Mouse (Mus musculus) stomach, embryonic 14.5 days (tissue): Measurements from ENCODE around the gene 2310030G06Rik. TPM values are rescaled to one million over a fixed set of nuclear protein-coding genes. Genes with fewer than 3 reads are reported as not detected.

Experiments used
- ATAC-seq: fragments of 200-750 bp; cut with Nextera tagmentation; 2 replicates; pipeline ENCODE4 v1.8.0; 2017; ENCODE audit warnings: low read depth, moderate TSS enrichment; ENCODE audit not compliant: insufficient number of reproducible peaks, insufficient read depth, low FRiP score
- H3K27ac ChIP-seq: fragments of 300-500 bp; sonication (generic); 2 replicates; pipeline ENCODE4 v1.5.1; 2014; ENCODE audit warnings: mild to moderate bottlenecking, low read length, moderate library complexity, mixed read lengths
- H3K27me3 ChIP-seq: fragments of 300-500 bp; sonication (generic); 2 replicates; pipeline ENCODE4 v1.6.1; 2014; ENCODE audit warnings: low read length, control low read depth, mixed read lengths; ENCODE audit not compliant: control insufficient read depth, insufficient read depth
- H3K36me3 ChIP-seq: fragments of 300-500 bp; sonication (generic); 2 replicates; pipeline ENCODE4 v1.6.1; 2014; ENCODE audit warnings: mild to moderate bottlenecking, control low read depth, low read length, moderate library complexity, mixed read lengths; ENCODE audit not compliant: control insufficient read depth, insufficient read depth
- H3K4me1 ChIP-seq: fragments of 300-500 bp; sonication (generic); 2 replicates; pipeline ENCODE4 v1.6.1; 2014; ENCODE audit warnings: low read length, control low read depth, mixed read lengths; ENCODE audit not compliant: control insufficient read depth, insufficient read depth
- H3K4me2 ChIP-seq: fragments of 300-500 bp; sonication (generic); replicated peaks from 2 replicates; pipeline ENCODE4 v1.6.1; 2014; ENCODE audit warnings: low read depth, low read length, control low read depth
- H3K4me3 ChIP-seq: fragments of 300-500 bp; sonication (generic); 2 replicates; pipeline ENCODE4 v1.5.1; 2014; ENCODE audit warnings: low read depth, low read length, control low read depth
- H3K9ac ChIP-seq: fragments of 300-500 bp; sonication (generic); replicated peaks from 2 replicates; pipeline ENCODE4 v1.6.1; 2014; ENCODE audit warnings: low read depth, mild to moderate bottlenecking, control low read depth, low read length, moderate library complexity, mixed read lengths
- H3K9me3 ChIP-seq: fragments of 300-500 bp; sonication (generic); 2 replicates; pipeline ENCODE4 v1.6.1; 2016; ENCODE audit warnings: low read depth, low read length, control low read depth; ENCODE audit not compliant: control insufficient read depth
- WGBS: fragments of 180-500 bp; shearing (Covaris S2); extraction: QIAGEN DNeasy Blood & Tissue Kit; methylation state at CpG from one replicate; pipeline ENCODE4 v1.1.7; 2014; 5-methylcytosine and 5-hydroxymethylcytosine counted together
- polyA plus RNA-seq: library from polyadenylated mRNA; unstranded; fragments of >200 nt; fragmentation: Nextera tagmentation; extraction: Ambion mirVana; gene quantifications from 2 replicates; pipeline ENCODE4 v1.2.1, GENCODE M21; 2014

Gene 2310030G06Rik
- polyA plus RNA-seq, 1 experiment from 2014 or later: 13.0 TPM

DNA sequence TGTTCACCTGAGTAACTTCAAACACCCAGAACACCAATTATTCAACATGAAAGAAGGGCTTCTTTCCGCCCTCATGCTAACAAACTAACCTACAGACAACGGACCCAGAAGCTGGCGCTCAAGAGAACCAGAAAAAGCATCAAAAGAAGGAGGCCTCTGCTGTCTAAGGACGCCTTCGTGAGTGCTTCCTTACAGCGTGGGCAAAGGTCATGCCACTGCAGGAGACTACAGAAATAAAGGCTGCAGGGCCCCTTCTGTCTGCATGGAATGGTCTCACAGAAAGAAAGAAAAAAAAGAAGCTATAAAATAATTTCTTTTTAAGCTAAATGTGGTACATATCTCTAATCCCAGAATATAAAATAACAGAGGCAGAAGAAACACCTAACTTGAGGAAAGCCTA, 41.4 kb downstream of the 2310030G06Rik start:
- H3K27me3 ChIP-seq: no peaks in the 10 kb centered on the region
- 60% methylated on average over 6 of the region's 6 CpGs for WGBS
- H3K4me2 ChIP-seq: no peak overlapping the region
- no peak overlapping the region for H3K4me3 ChIP-seq
- H3K9ac ChIP-seq: no peak overlapping the region
- no peaks in the 10 kb centered on the region for H3K4me1 ChIP-seq
- no peak for ATAC-seq
- no peak overlapping the region for H3K27ac ChIP-seq
- no peaks in the 10 kb centered on the region for H3K9me3 ChIP-seq
- no peaks in the 10 kb centered on the region for H3K36me3 ChIP-seq

DNA sequence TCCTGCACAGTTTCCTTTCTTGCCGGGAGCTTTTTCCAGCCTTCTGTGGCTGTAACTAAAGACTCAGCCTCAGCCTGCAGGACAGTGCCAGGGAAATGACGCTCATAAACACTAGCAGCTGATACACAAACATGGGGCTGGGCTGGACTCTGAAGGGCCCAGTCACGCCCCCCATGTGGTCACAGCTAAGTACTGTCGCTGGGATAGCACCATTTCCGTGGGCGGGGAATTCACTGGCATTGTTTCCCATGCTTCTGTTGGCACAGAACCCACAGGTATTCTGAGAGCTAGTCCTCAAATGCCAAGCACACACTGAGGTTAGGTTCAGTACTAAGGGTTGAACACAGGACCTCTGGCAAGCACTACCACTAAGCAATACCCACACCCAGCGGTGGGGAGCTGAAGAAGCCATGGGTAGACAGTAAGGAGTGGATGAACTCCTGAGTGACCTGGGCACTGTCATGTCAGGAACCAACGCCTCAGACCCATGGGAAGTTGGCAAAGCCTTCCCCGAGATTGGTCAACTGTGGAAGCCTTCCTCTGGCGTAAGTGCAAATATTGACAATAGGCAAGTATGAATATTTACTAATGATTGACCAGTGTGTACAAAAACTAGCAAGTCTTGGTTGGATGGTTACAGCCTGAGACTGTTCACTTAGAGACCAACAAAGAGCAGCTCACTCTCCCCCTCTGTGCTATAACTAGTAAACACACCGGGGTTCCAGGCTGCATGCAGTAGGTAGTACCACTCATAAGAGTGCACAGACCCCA, 45.2 kb downstream of the 2310030G06Rik start:
- Histone ChIP-seq H3K4me1 (0 out of 2 replicates have a peak, but pooled peaks cover 4% of the 10 kb centered on the region), H3K27me3 (no peaks in the 10 kb centered on the region), H3K9me3 (no peaks in the 10 kb centered on the region), H3K27ac (no peak overlapping the region), H3K36me3 (no peaks in the 10 kb centered on the region), H3K4me2 (no peak overlapping the region), H3K4me3 (no peak overlapping the region), H3K9ac (no peak overlapping the region)
- 54% methylated on average over 11 of the region's 11 CpGs for WGBS
- ATAC-seq: peak; percentile 7; the same call in 1 of the 2 replicates

DNA sequence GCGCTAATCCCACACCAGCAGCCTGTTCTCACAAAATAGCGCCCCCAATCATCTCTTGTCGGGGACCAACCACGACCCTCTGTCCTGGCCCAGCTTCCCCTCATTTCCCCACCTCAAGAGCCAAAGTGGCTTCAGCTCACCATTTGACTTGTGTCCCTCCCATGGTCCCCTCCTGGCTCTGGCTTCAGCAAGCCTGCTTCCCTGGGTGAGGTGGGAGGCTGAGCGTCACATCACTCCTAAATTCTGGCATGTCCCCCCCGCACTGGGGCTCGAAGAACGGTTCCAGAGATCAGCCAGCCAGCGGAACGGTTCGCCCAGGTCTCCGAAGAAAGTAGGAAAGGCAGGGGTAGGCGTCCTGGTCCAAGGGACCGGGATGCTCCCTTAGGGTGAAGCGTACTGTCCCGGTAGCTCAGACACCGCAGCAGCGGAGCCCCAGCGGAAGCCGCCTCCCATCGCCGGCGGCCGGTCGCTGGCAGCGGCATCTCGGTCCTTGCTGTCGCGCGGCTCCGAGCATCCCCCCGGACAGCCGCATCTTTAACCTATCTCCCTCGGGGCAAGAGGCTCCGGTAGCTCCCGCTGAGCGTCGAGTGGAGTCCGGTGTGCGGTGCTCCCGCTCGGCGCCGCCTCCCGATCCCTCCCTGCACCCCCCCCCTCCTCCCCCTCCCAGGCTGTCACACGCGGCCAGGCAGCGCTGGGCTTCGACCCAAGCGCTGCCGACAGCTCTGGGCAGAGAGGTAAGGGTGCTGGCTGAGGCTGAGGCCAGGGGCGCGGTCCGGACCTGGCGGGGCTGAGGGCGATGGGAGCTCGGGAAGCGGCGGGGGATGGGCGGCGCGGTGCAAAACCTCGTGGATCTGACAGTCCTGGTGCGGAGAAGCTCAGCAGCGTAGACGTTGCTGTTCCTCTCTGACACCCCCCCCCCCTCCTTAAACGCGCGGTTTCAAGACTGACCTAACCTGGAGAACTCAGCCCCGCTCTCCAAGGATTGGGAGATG, 47.6 kb downstream of the 2310030G06Rik start:
- H3K36me3 ChIP-seq: no peaks in the 10 kb centered on the region
- peak overlapping the region; percentile 99 for H3K4me2 ChIP-seq
- peak overlapping the region; percentile 58 for H3K4me3 ChIP-seq
- H3K4me1 ChIP-seq: 0 out of 2 replicates have a peak, but pooled peaks cover 4% of the 10 kb centered on the region
- H3K9ac ChIP-seq: peak overlapping the region; percentile 34; the same call in 1 of the 2 replicates
- H3K27me3 ChIP-seq: no peaks in the 10 kb centered on the region
- H3K9me3 ChIP-seq: no peaks in the 10 kb centered on the region
- H3K27ac ChIP-seq: no peak overlapping the region
- peak; percentile 56 for ATAC-seq
- under 1% methylated on average over 63 of the region's 70 CpGs for WGBS

DNA sequence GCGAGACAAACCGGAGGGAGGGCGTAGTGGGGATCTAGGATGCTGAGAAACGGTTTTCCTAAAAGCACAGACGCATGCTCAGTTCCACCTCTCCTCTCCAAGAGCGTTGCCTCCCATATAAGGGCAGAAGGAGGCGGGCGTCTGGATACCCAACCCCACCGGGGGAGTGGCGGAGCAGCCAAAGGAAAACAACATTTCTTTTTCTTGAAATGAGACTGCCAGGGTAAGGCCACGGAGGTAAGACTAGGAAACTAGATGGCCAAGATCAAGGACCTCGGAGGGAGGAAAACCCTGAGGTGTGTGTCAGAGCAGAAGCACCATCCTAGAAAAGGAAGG, 48.7 kb downstream of the 2310030G06Rik start:
- peak; percentile 50 for ATAC-seq
- Histone ChIP-seq H3K9me3 (no peaks in the 10 kb centered on the region), H3K27ac (no peak overlapping the region), H3K36me3 (no peaks in the 10 kb centered on the region), H3K4me3 (peak overlapping the region; percentile 17; the same call in 1 of the 2 replicates), H3K4me2 (peak overlapping the region; percentile 99), H3K27me3 (no peaks in the 10 kb centered on the region), H3K4me1 (0 out of 2 replicates have a peak, but pooled peaks cover 8% of the 10 kb centered on the region), H3K9ac (no peak overlapping the region)
- WGBS: 2% methylated on average over 12 of the region's 12 CpGs

DNA sequence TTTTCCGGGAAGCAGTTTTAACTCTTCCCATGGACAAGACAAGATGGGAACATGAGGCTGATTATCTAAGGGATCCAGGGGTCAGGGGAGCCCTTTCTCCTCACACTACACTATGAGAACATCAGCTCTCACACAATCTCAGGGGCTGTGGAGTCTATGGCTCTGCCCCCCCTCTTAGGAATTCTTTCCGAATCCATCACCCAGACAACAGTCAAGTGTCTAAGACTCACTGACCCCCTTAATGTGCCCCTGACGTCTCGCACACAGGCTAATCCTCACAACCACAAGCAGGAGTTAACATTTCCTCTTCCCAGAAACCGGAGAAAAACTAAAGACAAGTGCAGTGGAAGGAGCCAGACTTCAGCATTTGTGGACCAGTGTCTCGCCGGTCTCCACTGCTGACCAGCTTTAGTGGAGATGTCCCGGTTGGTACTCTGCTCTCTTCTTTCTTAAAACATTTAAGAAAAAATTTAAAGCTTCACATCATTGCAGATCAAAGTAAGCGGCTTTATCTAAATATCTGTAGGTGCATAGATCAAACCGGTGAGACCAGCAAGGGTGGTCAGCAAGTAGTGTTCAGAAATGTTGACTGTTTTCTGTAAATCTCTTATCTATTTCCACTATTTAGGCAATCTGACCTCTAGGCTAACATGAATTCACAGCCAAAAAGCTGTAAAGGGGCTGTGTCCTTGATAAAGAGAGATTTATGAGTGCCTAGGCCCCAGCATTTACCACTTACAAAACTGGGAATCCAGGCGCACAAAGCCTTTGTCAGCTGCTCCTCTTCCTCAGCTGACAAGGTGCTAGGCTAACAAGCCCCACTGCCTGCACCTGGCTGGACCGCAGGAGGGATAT, 49.3 kb downstream of the 2310030G06Rik start:
- no peaks in the 10 kb centered on the region for H3K9me3 ChIP-seq
- 52% methylated on average over 12 of the region's 12 CpGs for WGBS
- H3K4me2 ChIP-seq: peak overlapping the region; percentile 99
- 0 out of 2 replicates have a peak, but pooled peaks cover 8% of the 10 kb centered on the region for H3K4me1 ChIP-seq
- H3K36me3 ChIP-seq: no peaks in the 10 kb centered on the region
- peak overlapping the region; percentile 17; the same call in 1 of the 2 replicates for H3K4me3 ChIP-seq
- H3K27ac ChIP-seq: no peak overlapping the region
- H3K27me3 ChIP-seq: no peaks in the 10 kb centered on the region
- no peak for ATAC-seq
- no peak overlapping the region for H3K9ac ChIP-seq

DNA sequence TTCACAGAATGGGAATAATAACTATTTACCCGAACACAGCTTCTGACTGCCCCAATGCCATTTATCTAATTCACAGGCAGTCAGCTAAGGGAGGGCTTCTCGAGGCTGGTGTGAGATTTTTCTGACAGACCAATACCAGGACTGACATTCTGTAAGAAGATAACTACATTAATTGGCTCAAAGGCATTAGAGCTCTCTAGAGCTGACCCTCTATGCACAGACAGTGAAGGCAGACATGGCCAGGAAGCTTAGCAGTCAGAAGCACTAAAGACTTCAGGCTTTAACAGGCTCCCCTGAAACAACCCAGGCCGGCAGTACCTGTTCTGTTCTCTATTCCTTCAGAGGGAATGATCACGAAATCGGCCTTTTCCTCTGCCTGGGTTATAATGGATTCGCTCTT, 51.2 kb downstream of the 2310030G06Rik start:
- 0 out of 2 replicates have a peak, but pooled peaks cover 8% of the 10 kb centered on the region for H3K4me1 ChIP-seq
- H3K36me3 ChIP-seq: no peaks in the 10 kb centered on the region
- H3K4me2 ChIP-seq: no peak overlapping the region
- ATAC-seq: no peak
- H3K27me3 ChIP-seq: no peaks in the 10 kb centered on the region
- H3K27ac ChIP-seq: no peak overlapping the region
- WGBS: 84% methylated on average over 6 of the region's 6 CpGs
- no peak overlapping the region for H3K9ac ChIP-seq
- H3K9me3 ChIP-seq: no peaks in the 10 kb centered on the region
- H3K4me3 ChIP-seq: no peak overlapping the region

DNA sequence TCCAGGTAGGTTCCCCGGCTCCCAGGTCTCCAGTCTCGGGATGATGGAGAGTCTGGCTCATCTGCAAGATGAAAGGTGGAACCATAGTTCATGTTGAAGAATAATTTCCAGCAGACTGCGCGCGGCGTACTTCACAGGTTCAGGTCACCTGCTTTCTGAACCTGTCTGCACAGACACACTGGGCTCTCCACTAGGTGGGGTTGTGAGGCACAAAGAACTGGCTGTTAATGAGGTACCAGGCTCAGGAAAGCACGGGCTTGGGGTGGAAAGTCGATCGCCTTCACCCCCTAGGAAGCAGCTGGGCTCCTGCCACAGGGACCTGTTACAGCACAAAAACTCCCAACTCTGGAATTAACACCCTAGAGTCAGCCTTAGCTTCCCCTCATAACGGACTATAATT, 52.7 kb downstream of the 2310030G06Rik start:
- Histone ChIP-seq H3K4me1 (0 out of 2 replicates have a peak, but pooled peaks cover 8% of the 10 kb centered on the region), H3K4me2 (peak overlapping the region; percentile 36; the same call in 1 of the 2 replicates), H3K36me3 (no peaks in the 10 kb centered on the region), H3K4me3 (0 out of 2 replicates have a peak overlapping the region, but pooled peaks have one; percentile 6), H3K27ac (no peak overlapping the region), H3K9ac (no peak overlapping the region), H3K9me3 (no peaks in the 10 kb centered on the region), H3K27me3 (no peaks in the 10 kb centered on the region)
- peak; percentile 69; the same call in 1 of the 2 replicates for ATAC-seq
- 26% methylated on average over 10 of the region's 10 CpGs for WGBS
